In genomic region chr10:96213876-96214275, GRCm38 (mm10) we compare ENCODE assay signal across 8 mouse cellular contexts.
DNase-seq lines count a peak whose midpoint lies in the region; ATAC-seq lines count a peak whose summit lies in the region.

No protein-coding gene starts in this region.

- no peak overlapping the region for H3K4me2 ChIP-seq in embryonic facial prominence, embryonic 13.5 days
- no peak overlapping the region for H3K4me2 ChIP-seq in limb, embryonic 12.5 days
- no peak overlapping the region for H3K4me2 ChIP-seq in midbrain, embryonic 15.5 days

- H3K4me1 ChIP-seq in embryonic facial prominence, embryonic 13.5 days, result peaks cover 8% of the 10 kb centered on the region
- H3K4me1 ChIP-seq in limb, embryonic 12.5 days (replicated peaks), result peaks cover 5% of the 10 kb centered on the region
- peaks cover 4% of the 10 kb centered on the region; the same call in 1 of the 2 replicates for H3K4me1 ChIP-seq in midbrain, embryonic 15.5 days

- DNase-seq in 3134 (ENCODE audit: extremely low read depth, insufficient read length, low spot score), result peak; percentile 58
- DNase-seq in adrenal gland, postnatal 36 days, result peak; percentile 90 to 91
- DNase-seq in heart, adult 8-10 months (ENCODE audit: low spot score), result peak; percentile 94
- peak; percentile 89 to 95 for DNase-seq in kidney, adult 8-10 months
- peak; percentile 68 to 87 for DNase-seq in spleen, adult 18-20 months

- under 1% methylated on average over 10 of the region's 10 CpGs for WGBS in embryonic facial prominence, embryonic 13.5 days
- WGBS in limb, embryonic 12.5 days, result 2% methylated on average over 10 of the region's 10 CpGs
- 2% methylated on average over 10 of the region's 10 CpGs for WGBS in midbrain, embryonic 15.5 days

- no peaks in the 10 kb centered on the region for H3K27me3 ChIP-seq in embryonic facial prominence, embryonic 13.5 days
- H3K27me3 ChIP-seq in limb, embryonic 12.5 days, result no peaks in the 10 kb centered on the region
- no peaks in the 10 kb centered on the region for H3K27me3 ChIP-seq in midbrain, embryonic 15.5 days (replicated peaks)

- H3K36me3 ChIP-seq in embryonic facial prominence, embryonic 13.5 days, result no peaks in the 10 kb centered on the region
- no peaks in the 10 kb centered on the region for H3K36me3 ChIP-seq in limb, embryonic 12.5 days
- no peaks in the 10 kb centered on the region for H3K36me3 ChIP-seq in midbrain, embryonic 15.5 days (replicated peaks)

- H3K9ac ChIP-seq in embryonic facial prominence, embryonic 13.5 days, result no peak overlapping the region
- no peak overlapping the region for H3K9ac ChIP-seq in limb, embryonic 12.5 days (replicated peaks)
- H3K9ac ChIP-seq in midbrain, embryonic 15.5 days, result no peak overlapping the region

- peak; percentile 70; the same call in 1 of the 2 replicates for ATAC-seq in embryonic facial prominence, embryonic 13.5 days (ENCODE audit: insufficient number of reproducible peaks, insufficient read depth, low FRiP score, low TSS enrichment, low read depth)
- ATAC-seq in limb, embryonic 12.5 days (ENCODE audit: insufficient number of reproducible peaks, insufficient read depth, low FRiP score, low TSS enrichment, low read depth), result 0 out of 2 replicates have a peak, but pooled peaks have one; percentile 60
- ATAC-seq in midbrain, embryonic 15.5 days (replicated peaks), result peak; percentile 93

- H3K4me3 ChIP-seq in embryonic facial prominence, embryonic 13.5 days, result no peak overlapping the region
- H3K4me3 ChIP-seq in limb, embryonic 12.5 days (replicated peaks), result no peak overlapping the region
- no peak overlapping the region for H3K4me3 ChIP-seq in midbrain, embryonic 15.5 days

- H3K9me3 ChIP-seq in embryonic facial prominence, embryonic 13.5 days, result no peaks in the 10 kb centered on the region
- H3K9me3 ChIP-seq in limb, embryonic 12.5 days, result no peaks in the 10 kb centered on the region
- H3K9me3 ChIP-seq in midbrain, embryonic 15.5 days, result no peaks in the 10 kb centered on the region

- peak overlapping the region; percentile 63 for H3K27ac ChIP-seq in embryonic facial prominence, embryonic 13.5 days
- H3K27ac ChIP-seq in limb, embryonic 12.5 days, result no peak overlapping the region
- H3K27ac ChIP-seq in midbrain, embryonic 15.5 days, result peak overlapping the region; percentile 59
